Mouse (Mus musculus) C2C12 (cell line): ENCODE data around the gene Slc25a54. TPM values are rescaled to one million over a fixed set of nuclear protein-coding genes. Genes with fewer than 3 reads are reported as not detected.

Experiments used
- H3K27me3 ChIP-seq: one replicate; pipeline ENCODE4 v1.6.1; 2011; ENCODE audit not compliant: control insufficient read depth, insufficient read depth, insufficient read length
- H3K36me3 ChIP-seq: one replicate; pipeline ENCODE4 v1.6.1; 2011; ENCODE audit not compliant: control insufficient read depth, insufficient read depth
- H3K4me3 ChIP-seq: one replicate; pipeline ENCODE4 v1.5.1; 2011; ENCODE audit warnings: mild to moderate bottlenecking, control low read depth; ENCODE audit not compliant: poor library complexity, insufficient read depth, severe bottlenecking
- H3K79me2 ChIP-seq: one replicate; pipeline ENCODE4 v1.6.1; 2011; ENCODE audit not compliant: control insufficient read depth, insufficient read depth
- H3K79me3 ChIP-seq: one replicate; pipeline ENCODE4 v1.6.1; 2011; ENCODE audit warnings: low read depth, control low read depth
- H3ac ChIP-seq: one replicate; pipeline ENCODE3; 2011; ENCODE audit warnings: low read depth; ENCODE audit not compliant: control insufficient read depth, insufficient read length
- CEBPB ChIP-seq: IDR thresholded peaks from one replicate; pipeline ENCODE4 v1.6.1; 2011; ENCODE audit warnings: low read depth, mild to moderate bottlenecking, control low read depth, moderate library complexity
- CTCF ChIP-seq: IDR thresholded peaks from one replicate; pipeline ENCODE4 v1.5.1; 2011; ENCODE audit not compliant: control insufficient read depth, insufficient read depth, insufficient read length
- FOSL1 ChIP-seq: IDR thresholded peaks from one replicate; pipeline ENCODE4 v1.8.0; 2011; ENCODE audit warnings: mild to moderate bottlenecking, low read length; ENCODE audit not compliant: poor library complexity, insufficient read depth, severe bottlenecking
- MAX ChIP-seq: IDR thresholded peaks from one replicate; pipeline ENCODE4 v1.6.1; 2011; ENCODE audit warnings: mild to moderate bottlenecking, control low read depth
- MYOD1 ChIP-seq: IDR thresholded peaks from one replicate; pipeline ENCODE4 v1.6.1; 2011; ENCODE audit warnings: low read depth; ENCODE audit not compliant: control insufficient read depth, insufficient read length
- MYOG ChIP-seq: IDR thresholded peaks from one replicate; pipeline ENCODE4 v1.6.1; 2011; ENCODE audit not compliant: control insufficient read depth, insufficient read length; ENCODE audit errors: extremely low read depth
- USF1 ChIP-seq: IDR thresholded peaks from one replicate; pipeline ENCODE4 v1.6.1; 2011; ENCODE audit warnings: low read depth, mild to moderate bottlenecking, control low read depth, moderate library complexity
- polyA plus RNA-seq: library from polyadenylated mRNA; unstranded; fragments of >200 nt; fragmentation: generic; extraction: Trizol; gene quantifications from one replicate; pipeline ENCODE4 v1.2.1, GENCODE M21; 2012; ENCODE audit warnings: missing spikeins

The Slc25a54 gene
- polyA plus RNA-seq, 1 experiment = not detected

- H3K36me3 ChIP-seq = no peaks in the 10 kb centered on the region
- no peak overlapping the region for H3K4me3 ChIP-seq
- no peaks in the 10 kb centered on the region for H3K27me3 ChIP-seq
- no peak overlapping the region for H3ac ChIP-seq
- TF ChIP-seq USF1 (no peak), CEBPB (no peak), MYOD1 (no peak), MAX (no peak), CTCF (no peak), MYOG (no peak), FOSL1 (no peak)
- no peaks in the 10 kb centered on the region for H3K79me3 ChIP-seq
- no peaks in the 10 kb centered on the region for H3K79me2 ChIP-seq
Observed at GRCm38 (mm10) chr3:109062391-109062790, 17.9 kb upstream of the Slc25a54 start.

GRCm38 (mm10) chr3:109062989-109063388, 17.3 kb upstream of the Slc25a54 start:
- Histone ChIP-seq H3K4me3 (no peak overlapping the region), H3K36me3 (no peaks in the 10 kb centered on the region), H3K27me3 (no peaks in the 10 kb centered on the region), H3ac (no peak overlapping the region), H3K79me2 (no peaks in the 10 kb centered on the region), H3K79me3 (no peaks in the 10 kb centered on the region)
- TF ChIP-seq CTCF (peak; percentile 17), FOSL1 (no peak)

- no peaks in the 10 kb centered on the region for H3K79me3 ChIP-seq
- no peaks in the 10 kb centered on the region for H3K79me2 ChIP-seq
- TF ChIP-seq MAX (no peak), MYOG (no peak), USF1 (no peak), FOSL1 (no peak), CEBPB (no peak), CTCF (no peak), MYOD1 (no peak)
- no peak overlapping the region for H3ac ChIP-seq
- H3K36me3 ChIP-seq = no peaks in the 10 kb centered on the region
- no peaks in the 10 kb centered on the region for H3K27me3 ChIP-seq
- no peak overlapping the region for H3K4me3 ChIP-seq
Observed at GRCm38 (mm10) chr3:109084418-109084817, 4.1 kb downstream of the Slc25a54 start.

- Histone ChIP-seq H3K79me2 (no peaks in the 10 kb centered on the region), H3K79me3 (no peaks in the 10 kb centered on the region), H3K27me3 (no peaks in the 10 kb centered on the region), H3K36me3 (no peaks in the 10 kb centered on the region), H3ac (no peak overlapping the region), H3K4me3 (no peak overlapping the region)
- TF ChIP-seq MAX (no peak), MYOG (no peak), CTCF (no peak), CEBPB (no peak), FOSL1 (no peak), MYOD1 (no peak), USF1 (no peak)
Observed at GRCm38 (mm10) chr3:109088460-109088859, 8.2 kb downstream of the Slc25a54 start.

GRCm38 (mm10) chr3:109104702-109105101, 24.4 kb downstream of the Slc25a54 start:
- H3K27me3 ChIP-seq = no peaks in the 10 kb centered on the region
- H3K4me3 ChIP-seq = no peak overlapping the region
- TF ChIP-seq USF1 (no peak), MYOG (no peak), CTCF (no peak), FOSL1 (no peak), CEBPB (no peak), MAX (no peak), MYOD1 (no peak)
- H3ac ChIP-seq = no peak overlapping the region
- H3K79me3 ChIP-seq = no peaks in the 10 kb centered on the region
- no peaks in the 10 kb centered on the region for H3K79me2 ChIP-seq
- no peaks in the 10 kb centered on the region for H3K36me3 ChIP-seq

- H3K36me3 ChIP-seq = peaks cover 8% of the 10 kb centered on the region
- TF ChIP-seq MYOG = no peak
- TF ChIP-seq FOSL1 = no peak
- TF ChIP-seq MAX = no peak
- TF ChIP-seq CEBPB = no peak
- TF ChIP-seq MYOD1 = no peak
- TF ChIP-seq CTCF = no peak
- no peak for TF ChIP-seq USF1
Observed at GRCm38 (mm10) chr3:109117136-109117535, 36.9 kb downstream of the Slc25a54 start.

More at GRCm38 (mm10) chr3:109117136-109117535, 36.9 kb downstream of the Slc25a54 start:
- Histone ChIP-seq H3K79me3 (no peaks in the 10 kb centered on the region), H3K4me3 (no peak overlapping the region), H3K27me3 (no peaks in the 10 kb centered on the region), H3ac (no peak overlapping the region), H3K79me2 (peaks cover 5% of the 10 kb centered on the region)
